Mouse (Mus musculus): ENCODE results near the gene Dynlt1c.

The Dynlt1c gene

DNA sequence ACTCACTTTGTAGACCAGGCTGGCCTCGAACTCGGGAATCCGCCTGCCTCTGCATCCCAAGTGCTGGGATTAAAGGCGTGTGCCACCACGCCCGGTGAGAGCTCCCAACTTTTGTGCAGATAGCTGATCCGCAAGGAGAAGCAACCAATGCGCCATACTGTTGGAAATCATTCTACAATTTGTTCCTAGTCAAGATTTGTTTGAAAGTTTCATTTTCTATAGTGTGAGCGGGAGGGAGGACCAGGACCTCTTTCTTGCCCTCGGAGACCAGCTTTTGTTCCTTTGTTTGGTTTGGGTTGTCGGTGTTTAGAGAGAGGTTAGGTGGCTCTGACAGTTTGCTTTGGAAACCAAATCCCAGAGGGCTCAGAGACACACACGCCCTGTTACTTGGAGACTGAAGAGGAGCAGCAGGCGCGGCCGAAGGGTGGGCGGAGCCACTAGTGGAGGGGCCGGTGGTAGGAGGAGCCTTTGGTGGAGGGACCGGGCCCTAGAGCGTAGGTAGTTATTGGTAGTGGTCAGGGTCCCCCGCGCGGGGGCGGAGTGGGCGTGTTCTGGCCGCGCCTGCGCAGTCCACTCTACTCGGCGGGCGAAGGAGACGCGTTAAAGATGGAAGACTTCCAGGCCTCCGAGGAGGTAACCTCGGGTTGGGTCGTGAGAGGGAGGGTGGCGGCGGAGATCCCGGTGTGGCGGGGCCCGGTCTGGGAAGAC is at the start of gene Dynlt1c:
Gene Dynlt1c, plus strand, starts transcription at position 468 of the 708 bp plus-strand sequence.
- 15% methylated on average over 28 of the region's 40 CpGs for WGBS

DNA sequence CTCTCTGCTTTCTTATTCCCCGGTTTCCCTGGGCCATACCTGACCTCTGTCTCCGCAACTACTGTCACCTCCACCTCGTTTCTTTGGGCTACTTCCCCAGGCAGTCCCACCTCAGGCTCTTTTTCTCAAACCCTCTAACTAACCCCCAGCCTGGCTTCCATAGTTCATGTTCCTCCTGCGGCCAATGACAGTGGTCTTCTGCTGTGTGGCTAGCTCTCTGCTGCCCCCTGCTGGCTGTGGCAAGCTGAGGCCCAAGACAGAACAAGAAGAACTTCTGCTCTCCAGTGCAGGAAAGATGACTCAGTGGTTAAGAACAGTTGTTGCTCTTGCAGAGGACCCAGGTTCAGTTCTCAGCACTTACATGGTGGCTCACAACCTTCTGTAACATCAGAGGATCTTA is 47.7 kb upstream of the Dynlt1c start:
- WGBS, result no CpG with 5 or more reads among the region's 4 CpGs

DNA sequence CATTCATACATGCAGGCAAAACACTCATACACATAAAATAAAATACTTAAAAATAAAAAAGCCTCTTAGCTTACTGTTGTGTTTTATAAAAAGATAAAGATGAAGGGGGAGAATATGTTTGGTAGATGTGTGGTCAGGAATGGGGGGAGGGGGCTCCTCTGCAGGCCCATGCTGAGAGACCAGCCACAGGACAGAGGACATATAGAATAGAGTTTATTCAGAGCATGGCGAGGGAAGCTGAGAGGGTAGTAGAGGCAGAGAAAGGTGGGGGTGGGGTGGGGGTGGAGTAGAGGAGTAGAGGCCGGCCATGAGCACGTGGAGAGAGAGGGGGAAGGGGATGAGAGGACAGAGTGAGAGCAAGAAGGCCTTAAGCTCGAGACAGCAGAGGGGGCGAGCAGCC is 47.2 kb upstream of the Dynlt1c start:
- WGBS, result no CpG with 5 or more reads among the region's 5 CpGs

DNA sequence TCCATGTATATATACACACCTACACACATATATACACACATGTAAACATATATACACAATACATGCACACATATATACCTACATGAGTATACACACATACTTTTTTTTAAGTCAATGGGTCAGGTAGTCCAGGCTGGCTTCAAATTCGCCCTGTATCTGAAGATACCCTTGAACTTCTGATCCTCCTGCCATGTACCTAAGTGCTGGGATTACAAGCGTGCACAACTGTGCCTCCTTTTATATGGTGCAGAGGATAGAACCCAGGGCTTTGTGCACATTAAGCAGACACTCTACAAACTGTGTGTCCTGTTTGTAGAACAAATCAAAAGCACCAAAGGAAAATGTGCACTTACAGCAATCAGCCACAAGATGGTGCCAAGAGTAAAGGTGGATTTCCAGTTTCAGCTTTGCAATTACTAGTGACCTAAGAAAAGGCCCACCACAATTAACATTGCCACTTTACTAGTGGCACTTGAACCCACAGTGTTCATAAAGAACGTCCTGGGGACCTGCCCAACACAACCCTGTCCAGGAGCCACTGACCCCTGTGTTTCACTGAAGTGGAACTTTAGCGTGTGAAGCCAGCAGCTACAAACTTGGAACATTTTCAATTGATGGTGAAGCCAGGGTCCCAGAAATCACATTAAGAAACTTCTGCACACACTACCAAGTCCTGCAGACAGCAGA is 41.9 kb upstream of the Dynlt1c start:
- WGBS, result no CpG with 5 or more reads among the region's 4 CpGs

- WGBS, result 95% methylated on average over 3 of the region's 3 CpGs
Measured at GRCm38 (mm10) chr17:6564866-6565265, 36.6 kb upstream of the Dynlt1c start.

DNA sequence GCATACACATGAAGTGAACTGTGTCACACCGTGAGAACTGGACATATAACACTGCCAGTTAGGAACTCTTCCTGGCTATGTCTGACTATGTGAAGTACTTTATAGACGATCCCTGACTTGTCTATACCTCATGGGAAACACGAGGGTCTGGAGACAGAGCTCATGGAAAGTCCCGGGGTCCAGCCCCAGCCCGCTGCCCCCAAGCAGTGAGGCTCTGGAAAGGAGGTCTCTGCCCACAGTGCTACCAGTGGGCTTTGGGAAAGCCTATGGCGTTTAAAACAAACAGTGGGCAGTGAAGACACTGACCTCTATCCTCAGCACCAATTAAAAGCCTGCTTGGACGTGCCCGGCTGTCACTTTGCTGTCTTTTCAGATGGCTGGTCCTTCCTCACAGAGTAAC is 33.6 kb upstream of the Dynlt1c start:
- WGBS, result 81% methylated on average over 6 of the region's 8 CpGs

DNA sequence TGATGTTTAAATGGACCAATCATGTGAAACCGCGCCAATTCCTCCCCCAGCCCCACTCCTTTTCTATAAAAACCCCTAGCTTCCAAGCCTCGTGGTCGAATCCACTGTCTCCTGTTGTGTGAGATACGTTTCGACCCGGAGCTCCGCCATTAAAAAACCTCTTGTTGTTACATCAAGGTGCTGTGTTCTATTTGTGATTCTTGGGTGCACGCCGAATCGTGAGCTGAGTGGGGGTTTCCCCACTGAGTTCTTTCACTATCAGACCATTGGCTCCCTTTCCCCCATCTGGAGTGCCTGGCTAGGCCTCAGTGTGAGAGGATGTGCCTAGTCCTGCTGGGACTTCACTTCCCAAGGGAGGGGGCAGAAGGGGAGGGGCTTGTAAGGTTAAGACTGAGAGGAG is 30.2 kb upstream of the Dynlt1c start:
- 92% methylated on average over 11 of the region's 11 CpGs for WGBS

DNA sequence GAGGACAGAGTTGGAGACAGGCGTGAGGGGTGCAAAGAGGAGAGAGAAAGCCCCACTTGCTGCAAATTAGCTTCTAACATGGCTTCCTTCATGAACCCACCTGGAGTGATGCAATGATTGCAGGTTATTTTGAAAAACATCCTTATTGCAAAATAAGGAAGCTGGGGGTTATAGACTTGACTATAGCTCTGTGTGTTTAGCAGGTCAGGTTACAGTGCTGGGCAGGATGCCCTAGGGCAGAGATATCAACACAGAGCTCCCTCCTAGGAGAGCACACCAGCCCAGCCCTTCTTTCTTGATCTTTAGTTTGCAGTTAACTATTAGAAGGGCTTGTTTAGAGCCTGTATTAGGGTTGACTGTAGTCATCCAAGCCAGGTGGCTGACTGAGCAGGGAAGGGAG is 29.3 kb upstream of the Dynlt1c start:
- WGBS, result 86% methylated on average over 1 of the region's 1 CpGs

- WGBS, result 91% methylated on average over 8 of the region's 8 CpGs
Measured at GRCm38 (mm10) chr17:6575376-6575775, 26.1 kb upstream of the Dynlt1c start.

DNA sequence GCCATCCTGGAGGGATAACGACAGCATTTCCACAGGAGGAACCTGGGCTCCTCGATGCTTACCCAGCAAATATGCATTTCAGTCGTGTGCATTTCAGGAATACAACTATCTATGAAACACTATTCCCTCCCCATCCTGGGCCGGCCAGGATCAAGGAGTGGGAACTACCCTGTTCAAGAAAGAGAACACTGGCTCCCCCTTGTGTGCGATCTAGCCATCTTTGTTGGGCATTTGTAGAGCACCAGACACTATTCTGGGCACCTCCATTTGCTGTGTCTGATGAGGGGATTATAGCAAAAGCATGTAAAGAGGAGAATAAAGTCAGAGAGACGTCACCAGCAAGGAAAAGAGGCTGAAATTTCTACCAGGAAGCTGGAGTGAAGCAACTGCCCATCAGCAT is 12.8 kb upstream of the Dynlt1c start:
- no CpG with 5 or more reads among the region's 6 CpGs for WGBS

DNA sequence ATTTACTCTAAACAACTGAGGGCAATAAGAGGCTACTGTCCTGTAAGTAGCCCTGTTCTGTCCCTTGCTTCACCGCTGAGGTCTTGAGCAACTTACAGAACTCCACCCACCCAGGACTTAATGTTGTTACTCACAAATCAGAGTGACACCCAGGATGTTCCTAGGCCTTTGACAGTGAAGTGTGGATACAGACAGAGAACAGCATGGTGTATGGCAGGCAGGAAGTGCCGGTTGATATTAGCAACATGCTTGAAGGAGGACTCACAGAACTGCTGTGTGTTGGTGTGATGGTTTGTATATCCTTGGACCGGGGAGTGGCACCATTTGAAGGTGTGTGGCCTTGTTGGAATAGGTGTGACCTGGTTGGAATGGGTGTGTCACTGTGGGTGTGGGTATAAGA is 9.4 kb upstream of the Dynlt1c start:
- 90% methylated on average over 2 of the region's 3 CpGs for whole genome bisulfite sequencing

DNA sequence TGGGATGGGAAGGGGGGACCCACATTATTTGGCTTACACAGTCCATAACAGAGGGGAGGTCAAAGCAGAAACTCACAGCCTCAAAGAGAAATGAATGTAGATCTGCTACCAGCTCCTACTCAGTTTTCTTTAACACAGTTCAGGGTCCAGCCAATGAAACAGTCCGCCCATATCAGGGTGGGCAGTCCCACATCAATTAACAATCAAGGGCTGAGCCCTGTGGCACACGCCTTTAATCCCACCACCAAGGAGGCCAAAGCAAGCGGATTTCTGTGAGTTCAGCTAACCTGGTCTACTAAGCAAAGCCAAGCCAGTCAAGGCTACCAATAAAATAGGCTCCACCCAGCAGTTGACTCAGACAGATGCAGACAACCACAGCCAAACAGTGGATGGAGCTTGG is 7.6 kb upstream of the Dynlt1c start:
- 81% methylated on average over 3 of the region's 3 CpGs for WGBS

DNA sequence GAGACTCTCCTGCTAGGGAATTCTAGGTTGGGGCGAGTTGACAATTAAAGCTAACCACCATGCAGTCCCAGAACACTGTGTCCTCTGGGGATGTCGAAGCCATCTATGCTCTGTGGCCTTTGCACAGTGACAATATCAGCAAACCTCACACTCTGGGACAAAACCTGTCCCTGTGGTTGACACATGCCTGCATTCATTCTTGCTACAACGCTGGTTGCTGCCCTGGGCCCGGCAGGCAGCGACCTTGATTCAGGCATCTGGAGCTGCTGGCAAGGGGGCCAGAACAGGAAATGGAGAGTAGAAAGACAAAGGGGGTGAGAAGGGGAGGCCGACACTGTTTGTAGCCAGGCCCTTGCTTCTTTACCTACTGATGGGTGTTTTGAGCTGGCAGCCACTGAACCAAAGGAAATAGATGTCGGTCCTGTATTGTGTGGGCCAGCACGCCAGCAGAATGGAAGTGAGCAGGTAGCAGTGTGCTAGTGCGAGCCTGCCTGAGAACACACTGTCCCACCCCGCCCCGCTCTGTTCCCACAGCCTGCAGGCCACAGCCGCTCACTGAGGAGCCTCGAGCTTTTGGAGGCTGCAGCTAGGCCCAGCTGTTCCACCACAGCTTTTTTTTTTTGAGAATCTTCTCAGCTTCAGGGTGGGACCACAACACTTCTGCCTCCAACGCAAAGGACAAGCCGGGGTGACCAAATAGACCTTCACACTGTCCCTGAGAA is 5.5 kb upstream of the Dynlt1c start:
- 64% methylated on average over 10 of the region's 15 CpGs for WGBS

DNA sequence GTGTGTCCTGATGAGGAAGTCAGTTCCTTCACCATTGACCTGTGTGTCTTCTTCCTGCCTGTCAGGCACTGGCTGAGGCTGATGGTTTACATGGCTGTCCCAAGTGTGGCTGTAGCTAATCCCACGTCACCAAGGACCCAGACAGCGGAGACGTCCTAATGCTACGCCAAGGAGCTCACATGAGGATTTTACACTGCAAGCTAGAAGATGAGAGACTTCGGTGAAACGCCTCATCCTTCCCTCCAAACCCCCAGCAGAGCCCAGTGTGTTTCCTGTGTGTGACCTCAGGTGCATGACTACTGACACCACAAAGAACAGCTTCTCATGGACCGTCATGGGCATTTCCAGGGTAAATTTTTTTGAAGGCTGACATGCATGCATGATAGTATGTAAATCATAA is 3.1 kb upstream of the Dynlt1c start:
- 97% methylated on average over 7 of the region's 7 CpGs for WGBS

- WGBS, result 77% methylated on average over 6 of the region's 8 CpGs
Measured at GRCm38 (mm10) chr17:6600216-6600911, 1.1 kb upstream of the Dynlt1c start.

- 0% methylated on average over 3 of the region's 4 CpGs for WGBS
Measured at GRCm38 (mm10) chr17:6602205-6602604, 734 bp downstream of the Dynlt1c start.

DNA sequence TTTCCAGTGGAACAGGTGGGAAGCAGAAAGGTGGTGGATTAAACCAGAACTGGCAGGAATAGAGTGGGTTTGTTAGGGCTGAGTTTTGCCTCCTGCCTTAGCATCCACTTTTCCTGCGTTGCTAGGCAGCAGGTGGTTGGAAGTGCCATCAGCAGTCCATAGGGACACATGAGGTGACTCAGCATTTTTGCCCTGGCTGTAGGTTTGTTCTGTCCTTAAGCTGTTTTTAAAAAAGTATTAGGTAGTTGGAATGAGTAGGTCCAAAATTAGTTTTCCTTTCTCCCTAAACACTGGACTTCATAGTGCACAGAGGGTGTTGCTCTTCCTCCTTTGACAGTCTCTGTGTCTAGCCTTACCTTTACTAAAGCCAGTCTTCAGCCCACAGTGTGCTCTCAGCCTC is 3.9 kb downstream of the Dynlt1c start:
- WGBS, result 40% methylated on average over 1 of the region's 1 CpGs

DNA sequence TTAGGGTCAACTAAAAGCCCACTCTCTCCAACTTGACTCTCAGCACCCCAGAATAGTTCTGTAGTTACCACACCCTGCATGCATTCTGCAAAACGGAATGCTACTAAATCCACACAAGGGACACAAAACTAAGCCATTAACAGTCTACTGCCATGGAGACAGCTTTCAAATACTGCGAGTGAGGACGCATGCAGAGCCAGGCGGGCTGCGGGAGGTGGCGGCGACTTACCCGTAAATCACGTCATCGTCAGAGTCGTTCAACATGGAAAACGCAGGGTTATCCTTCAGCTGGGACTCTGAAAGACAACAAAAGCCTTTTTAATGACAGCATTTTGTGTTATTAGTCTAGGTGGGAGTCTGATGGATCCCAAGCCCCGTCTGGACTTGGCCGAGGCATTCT is 12.1 kb downstream of the Dynlt1c start:
- WGBS, result 91% methylated on average over 12 of the region's 14 CpGs

GRCm38 (mm10) chr17:6614316-6614715 is 12.8 kb downstream of the Dynlt1c start:
- 76% methylated on average over 6 of the region's 9 CpGs for WGBS

DNA sequence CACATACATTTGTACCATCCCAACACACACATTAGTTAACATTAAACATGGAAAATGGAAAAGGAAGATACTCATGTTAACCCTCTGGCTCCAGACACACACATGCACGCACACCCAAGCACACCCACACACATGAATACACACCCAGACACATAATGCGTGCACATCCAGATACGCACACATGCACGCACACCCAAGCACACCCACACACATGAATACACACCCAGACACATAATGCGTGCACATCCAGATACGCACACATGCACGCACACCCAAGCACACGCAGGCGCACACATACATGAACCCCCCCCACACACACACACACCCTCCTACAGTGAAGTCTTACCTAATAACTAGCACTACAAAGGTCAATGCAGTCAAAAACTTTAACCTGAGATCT is 15.3 kb downstream of the Dynlt1c start:
- 96% methylated on average over 9 of the region's 9 CpGs for WGBS

DNA sequence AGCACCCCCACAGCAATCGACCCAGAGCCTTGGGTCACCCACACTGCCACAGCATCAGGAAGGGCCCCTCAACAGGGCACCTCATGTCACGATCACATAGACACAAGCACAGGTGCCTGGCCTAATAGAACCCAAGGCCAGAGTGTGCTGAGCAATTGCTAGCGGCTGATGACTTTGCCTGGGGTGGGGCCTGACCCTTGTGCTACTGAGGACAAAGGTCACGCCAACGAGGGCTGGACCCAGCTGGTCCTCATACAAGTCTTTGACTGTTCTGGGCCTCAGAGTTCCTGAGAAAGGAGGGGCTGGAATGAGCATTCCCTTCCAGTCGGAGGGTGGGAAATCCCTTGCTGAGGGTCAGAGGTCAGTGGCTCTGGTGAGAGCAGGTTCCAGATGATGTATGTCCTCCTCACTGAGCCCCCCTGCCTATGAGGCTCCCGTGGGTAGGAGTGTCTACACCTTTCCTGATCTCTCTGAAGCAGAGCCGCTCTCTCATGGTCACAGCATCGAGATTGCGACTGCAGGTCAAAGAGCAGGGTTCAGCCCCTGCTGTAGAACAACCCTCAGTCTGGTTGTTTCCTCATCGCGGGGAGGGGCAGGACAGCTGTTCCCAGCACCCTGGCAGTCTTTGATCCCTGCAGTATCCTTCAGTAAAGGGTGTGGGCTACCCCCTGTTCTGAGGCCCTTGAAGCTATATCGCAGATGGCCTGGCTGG is 16.4 kb downstream of the Dynlt1c start:
- WGBS, result 87% methylated on average over 8 of the region's 13 CpGs

DNA sequence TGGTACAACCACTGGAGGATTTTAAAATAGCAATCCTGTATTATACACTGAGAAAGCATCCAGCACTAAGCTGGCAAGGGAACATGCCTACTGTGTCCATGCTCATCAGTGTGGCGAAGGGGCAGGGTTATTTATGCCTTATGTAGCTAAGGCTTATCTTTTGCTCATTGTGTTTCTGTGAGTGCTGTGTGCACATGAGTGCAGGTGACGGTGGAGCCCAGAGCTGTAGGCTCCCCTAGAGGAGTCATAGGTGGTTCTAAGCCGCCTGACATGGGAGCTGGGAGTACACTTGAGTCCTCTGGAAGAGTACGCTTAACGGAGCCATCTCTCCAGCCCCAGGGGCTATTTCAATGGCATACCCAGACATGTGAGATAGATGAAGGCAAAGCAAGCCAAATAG is 17.8 kb downstream of the Dynlt1c start:
- WGBS, result 90% methylated on average over 5 of the region's 5 CpGs

All from cerebral cortex, adult 2 months (tissue).